Comparison of ENCODE assay signal across 18 mouse cellular contexts in genomic region chr1:121136284-121136683, GRCm38 (mm10).
A peak's percentile ranks its signal among the peaks of the same experiment; 100 is the strongest.
DNase-seq lines count a peak whose midpoint lies in the region; ATAC-seq and TF ChIP-seq lines count a peak whose summit lies in the region.
"Had no signal": no experiment of that assay in that cellular context is flagged by ENCODE, and none has a peak within 500 bp of the region (broad histone marks: within the 10 kb centered on the region; RNA-seq: fewer than 3 reads in every experiment).

No protein-coding gene starts in this region.

- H3K9me3 ChIP-seq in forebrain, embryonic 14.5 days (replicated peaks; ENCODE audit: control insufficient read depth, low read length), result no peaks in the 10 kb centered on the region
- no peaks in the 10 kb centered on the region for H3K9me3 ChIP-seq in forebrain, embryonic 10.5 days
- no peaks in the 10 kb centered on the region for H3K9me3 ChIP-seq in forebrain, postnatal 0 days (ENCODE audit: low read length)
- H3K9me3 ChIP-seq: embryonic facial prominence, embryonic 10.5 days; embryonic facial prominence, embryonic 12.5 days had no signal

- no peaks in the 10 kb centered on the region for H3K27me3 ChIP-seq in forebrain, embryonic 14.5 days (replicated peaks; ENCODE audit: control insufficient read depth, insufficient read depth, low read length)
- H3K27me3 ChIP-seq in forebrain, embryonic 10.5 days (ENCODE audit: poor library complexity, severe bottlenecking), result peaks cover 54% of the 10 kb centered on the region
- H3K27me3 ChIP-seq in forebrain, postnatal 0 days (ENCODE audit: insufficient read depth, low read length), result no peaks in the 10 kb centered on the region
- H3K27me3 ChIP-seq: embryonic facial prominence, embryonic 12.5 days had no signal

- no peak overlapping the region for H3K4me3 ChIP-seq in forebrain, embryonic 14.5 days (ENCODE audit: low read depth, low read length)
- no peak overlapping the region for H3K4me3 ChIP-seq in forebrain, embryonic 10.5 days
- H3K4me3 ChIP-seq in forebrain, postnatal 0 days (ENCODE audit: low read depth, low read length), result no peak overlapping the region
- H3K4me3 ChIP-seq: embryonic facial prominence, embryonic 10.5 days; embryonic facial prominence, embryonic 12.5 days had no signal

- no peak for TF ChIP-seq POLR2A in brain, embryonic 14.5 days (IDR thresholded peaks at IDR 0.05; ENCODE audit: borderline replicate concordance, extremely low read depth, insufficient read depth, insufficient read length, poor library complexity, severe bottlenecking)

- H3K27ac ChIP-seq in forebrain, embryonic 14.5 days (ENCODE audit: low read depth, low read length), result no peak overlapping the region
- H3K27ac ChIP-seq in forebrain, embryonic 10.5 days, result no peak overlapping the region
- H3K27ac ChIP-seq in forebrain, postnatal 0 days (ENCODE audit: low read depth, low read length), result no peak overlapping the region
- H3K27ac ChIP-seq: embryonic facial prominence, embryonic 10.5 days; embryonic facial prominence, embryonic 12.5 days had no signal

- 45% methylated on average over 4 of the region's 4 CpGs for WGBS in forebrain, embryonic 14.5 days
- 89% methylated on average over 4 of the region's 4 CpGs for WGBS in forebrain, embryonic 10.5 days
- 39% methylated on average over 4 of the region's 4 CpGs for WGBS in forebrain, postnatal 0 days

- peak; percentile 44 for DNase-seq in forebrain, embryonic 14.5 days (ENCODE audit: low spot score)
- no peak for DNase-seq in forebrain, embryonic 10.5 days (ENCODE audit: extremely low spot score, low spot score)
- DNase-seq in brain, adult 2 months (ENCODE audit: low read depth, low spot score), result peak; percentile 8
- DNase-seq in brain, embryonic 14.5 days (ENCODE audit: low read depth), result peak; percentile 47
- no peak for DNase-seq in forebrain, postnatal 0 days
- DNase-seq in kidney, adult 11 months, result no peak
- no peak for DNase-seq in adrenal gland, postnatal 25 days
- no peak for DNase-seq in thymus, postnatal 0 days (ENCODE audit: low spot score)
- DNase-seq: adrenal gland, adult 2 months; adrenal gland, postnatal 10 days; adrenal gland, postnatal 36 days; cerebellum, adult 11-12 months; cerebellum, adult 2 months; cerebellum, adult 9-10 months; cerebellum, postnatal 10 days; cerebellum, postnatal 25 days had no signal

- no peak overlapping the region for H3K4me2 ChIP-seq in forebrain, embryonic 14.5 days (ENCODE audit: low read length)
- H3K4me2 ChIP-seq in forebrain, postnatal 0 days (ENCODE audit: low read depth), result no peak overlapping the region
- H3K4me2 ChIP-seq: embryonic facial prominence, embryonic 12.5 days had no signal

- H3K36me3 ChIP-seq in forebrain, embryonic 14.5 days (ENCODE audit: control insufficient read depth, insufficient read depth, low read length), result no peaks in the 10 kb centered on the region
- H3K36me3 ChIP-seq in forebrain, embryonic 10.5 days (replicated peaks), result no peaks in the 10 kb centered on the region
- H3K36me3 ChIP-seq in forebrain, postnatal 0 days (ENCODE audit: insufficient read depth), result no peaks in the 10 kb centered on the region
- H3K36me3 ChIP-seq: embryonic facial prominence, embryonic 10.5 days; embryonic facial prominence, embryonic 12.5 days had no signal

- TF ChIP-seq CTCF in brain, embryonic 14.5 days (IDR thresholded peaks at IDR 0.05; ENCODE audit: borderline replicate concordance, extremely low read depth, insufficient read depth, insufficient read length), result no peak
- TF ChIP-seq CTCF in forebrain, postnatal 0 days (IDR thresholded peaks at IDR 0.05; ENCODE audit: low read depth), result no peak

- H3K4me1 ChIP-seq in forebrain, embryonic 14.5 days (ENCODE audit: control insufficient read depth, insufficient read depth, low read length), result no peaks in the 10 kb centered on the region
- H3K4me1 ChIP-seq in forebrain, embryonic 10.5 days, result no peaks in the 10 kb centered on the region
- no peaks in the 10 kb centered on the region for H3K4me1 ChIP-seq in forebrain, postnatal 0 days (ENCODE audit: insufficient read depth)
- H3K4me1 ChIP-seq: embryonic facial prominence, embryonic 10.5 days; embryonic facial prominence, embryonic 12.5 days had no signal

- no peak overlapping the region for H3K9ac ChIP-seq in forebrain, embryonic 14.5 days (ENCODE audit: low read length)
- no peak overlapping the region for H3K9ac ChIP-seq in forebrain, postnatal 0 days
- H3K9ac ChIP-seq: embryonic facial prominence, embryonic 12.5 days had no signal

- peak; percentile 72; the same call in 1 of the 2 replicates for ATAC-seq in forebrain, embryonic 14.5 days
- ATAC-seq in forebrain, postnatal 0 days, result 0 out of 2 replicates have a peak, but pooled peaks have one; percentile 38

Comparison
In these comparisons a context has a peak if more than half of its experiments do, and no peak if none do; other contexts are left out.
1. DNase-seq: peak in forebrain, embryonic 14.5 days (single experiment), brain, adult 2 months (single experiment) and brain, embryonic 14.5 days (single experiment); none in forebrain, embryonic 10.5 days (single experiment), forebrain, postnatal 0 days (single experiment), kidney, adult 11 months (single experiment), adrenal gland, postnatal 25 days (single experiment) and thymus, postnatal 0 days (single experiment).